Mouse (Mus musculus): ENCODE measurements around the gene Mpig6b. TPM values are rescaled to one million over a fixed set of nuclear protein-coding genes. Genes with fewer than 3 reads are reported as not detected.

Mpig6b gene
- polyA plus RNA-seq, 1 experiment from 2014 or later: 1.0 TPM

DNA sequence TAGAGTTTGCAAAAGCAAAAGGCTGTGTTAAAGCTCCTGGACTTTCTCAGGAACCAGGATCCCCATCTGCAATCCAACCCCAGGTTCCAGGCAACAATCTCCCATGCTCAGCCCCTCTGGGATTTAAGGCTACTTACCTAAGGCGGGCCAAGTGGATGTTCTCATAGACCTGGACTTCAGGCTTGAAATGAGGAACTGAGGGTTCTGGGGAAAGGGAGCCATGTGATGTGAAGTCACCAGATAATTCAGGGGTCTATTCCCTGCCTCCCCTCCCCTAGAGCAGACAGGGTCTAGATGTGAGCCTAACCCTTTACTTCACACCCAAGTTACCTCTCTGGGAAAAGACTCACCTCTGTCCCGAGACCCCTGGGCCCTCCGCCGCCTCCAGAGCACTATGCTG, 14.7 kb upstream of the Mpig6b start:
- Histone ChIP-seq H3K9me3 (no peaks in the 10 kb centered on the region), H3K4me1 (peaks cover 43% of the 10 kb centered on the region), H3K4me3 (no peak overlapping the region), H3K36me3 (no peaks in the 10 kb centered on the region), H3K27ac (no peak overlapping the region), H3K27me3 (ENCODE audit: insufficient read depth, poor library complexity, severe bottlenecking) (peaks cover 11% of the 10 kb centered on the region)
- 78% methylated on average over 4 of the region's 4 CpGs for WGBS
- no peak for DNase-seq (ENCODE audit: low spot score)

DNA sequence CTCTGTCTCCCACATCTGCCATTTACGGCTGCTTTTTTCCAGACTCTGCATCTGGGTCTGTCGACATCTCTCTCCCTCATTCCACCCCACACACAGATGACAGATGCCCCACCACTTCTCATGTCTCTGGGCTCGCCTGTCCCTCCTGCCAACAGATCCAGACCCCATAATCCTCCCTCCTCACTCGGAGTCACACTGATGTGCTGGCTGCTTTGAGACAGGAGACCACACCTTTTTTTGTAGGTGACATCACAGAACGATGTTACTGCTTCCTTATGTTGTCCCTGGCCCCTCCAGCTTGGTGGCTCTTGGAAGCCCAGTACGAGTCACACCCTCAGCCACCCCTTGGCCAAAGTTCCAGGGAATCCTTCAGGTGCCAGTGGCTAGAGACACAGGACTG, 14.3 kb upstream of the Mpig6b start:
- DNase-seq (ENCODE audit: low spot score): no peak
- Histone ChIP-seq H3K27me3 (ENCODE audit: insufficient read depth, poor library complexity, severe bottlenecking) (peaks cover 11% of the 10 kb centered on the region), H3K9me3 (no peaks in the 10 kb centered on the region), H3K36me3 (no peaks in the 10 kb centered on the region), H3K4me3 (peak overlapping the region; percentile 37; the same call in 1 of the 2 replicates), H3K4me1 (peaks cover 43% of the 10 kb centered on the region), H3K27ac (peak overlapping the region; percentile 6; the same call in 1 of the 2 replicates)
- WGBS: 40% methylated on average over 6 of the region's 6 CpGs

DNA sequence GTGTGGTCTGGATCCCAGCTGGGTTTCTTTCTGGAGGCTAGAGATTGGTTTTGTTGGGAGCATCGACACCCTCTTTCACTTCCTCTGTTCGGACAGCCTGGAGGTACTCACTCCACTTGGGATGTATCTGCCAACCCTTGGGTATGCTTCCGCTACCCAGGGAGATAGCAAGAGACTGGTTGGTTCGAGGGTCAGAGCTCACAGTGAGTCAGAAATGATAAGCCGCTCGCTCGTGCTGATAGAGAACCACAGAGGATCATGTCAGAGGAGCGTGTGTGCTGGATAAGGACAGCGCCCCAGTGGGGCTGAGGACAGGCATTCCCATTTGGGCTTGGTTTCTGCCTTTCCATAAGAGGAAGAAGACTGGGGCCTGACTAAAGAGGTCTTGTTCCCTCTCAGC, 13.8 kb upstream of the Mpig6b start:
- DNase-seq (ENCODE audit: low spot score): peak; percentile 86
- WGBS: 11% methylated on average over 9 of the region's 9 CpGs
- Histone ChIP-seq H3K4me3 (peak overlapping the region; percentile 37; the same call in 1 of the 2 replicates), H3K9me3 (no peaks in the 10 kb centered on the region), H3K36me3 (no peaks in the 10 kb centered on the region), H3K4me1 (peaks cover 43% of the 10 kb centered on the region), H3K27me3 (ENCODE audit: insufficient read depth, poor library complexity, severe bottlenecking) (peaks cover 11% of the 10 kb centered on the region), H3K27ac (peak overlapping the region; percentile 6; the same call in 1 of the 2 replicates)

DNA sequence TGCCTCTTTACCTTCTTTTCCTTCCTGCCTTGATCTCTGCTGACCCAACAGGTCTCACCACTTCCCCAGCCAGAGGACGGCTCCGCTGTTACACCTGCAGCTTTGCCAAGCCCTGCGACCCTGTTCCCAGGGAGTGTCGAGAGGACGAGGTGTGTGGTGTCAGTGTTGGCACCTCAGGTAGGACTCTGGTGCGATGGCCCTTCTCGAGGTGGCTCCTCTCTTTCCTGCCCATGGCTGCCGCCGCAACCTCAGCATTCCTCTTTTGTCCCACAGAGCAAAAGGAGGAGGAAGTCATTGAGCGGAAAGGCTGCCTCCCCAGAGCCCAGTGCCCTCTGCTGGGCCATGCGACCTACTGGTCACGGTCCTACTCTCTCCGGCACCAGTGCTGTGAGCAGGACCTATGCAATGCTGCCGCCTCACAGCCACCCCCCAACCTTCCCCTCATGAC, 11.8 kb upstream of the Mpig6b start, which contains the start of gene Ly6g6d:
Gene Ly6g6d, minus strand, starts transcription at position 280 of the 448 bp plus-strand sequence.
- Histone ChIP-seq H3K27me3 (ENCODE audit: insufficient read depth, poor library complexity, severe bottlenecking) (peaks cover 18% of the 10 kb centered on the region), H3K4me3 (peak within 1 kb of the TSS; percentile 52), H3K4me1 (peaks cover 50% of the 10 kb centered on the region), H3K9me3 (no peaks in the 10 kb centered on the region), H3K27ac (peak within 1 kb of the TSS; percentile 78), H3K36me3 (no peaks in the 10 kb centered on the region)
- 16% methylated on average over 14 of the region's 14 CpGs for WGBS
- peak; percentile 84 for DNase-seq (ENCODE audit: low spot score)

- DNase-seq (ENCODE audit: low spot score): no peak
- Histone ChIP-seq H3K36me3 (no peaks in the 10 kb centered on the region), H3K4me3 (peak overlapping the region; percentile 52), H3K27me3 (ENCODE audit: insufficient read depth, poor library complexity, severe bottlenecking) (peaks cover 18% of the 10 kb centered on the region), H3K4me1 (peaks cover 50% of the 10 kb centered on the region), H3K27ac (peak overlapping the region; percentile 78), H3K9me3 (no peaks in the 10 kb centered on the region)
- WGBS: 31% methylated on average over 2 of the region's 2 CpGs
Measured at GRCm38 (mm10) chr17:35077285-35077684, 11.3 kb upstream of the Mpig6b start.

- Histone ChIP-seq H3K27ac (peak within 1 kb of the TSS; percentile 78), H3K4me1 (peaks cover 50% of the 10 kb centered on the region), H3K36me3 (no peaks in the 10 kb centered on the region), H3K27me3 (ENCODE audit: insufficient read depth, poor library complexity, severe bottlenecking) (peaks cover 18% of the 10 kb centered on the region), H3K9me3 (no peaks in the 10 kb centered on the region), H3K4me3 (peak within 1 kb of the TSS; percentile 52)
- no peak for DNase-seq (ENCODE audit: low spot score)
- WGBS: 33% methylated on average over 10 of the region's 10 CpGs
Measured at GRCm38 (mm10) chr17:35076507-35077176, 10.7 kb upstream of the Mpig6b start, which contains the start of gene Ly6g6e. Gene Ly6g6e, plus strand, starts transcription at chr17:35076902.

GRCm38 (mm10) chr17:35074097-35074496, 8.1 kb upstream of the Mpig6b start:
- Histone ChIP-seq H3K9me3 (no peaks in the 10 kb centered on the region), H3K36me3 (no peaks in the 10 kb centered on the region), H3K27ac (0 out of 2 replicates have a peak overlapping the region, but pooled peaks have one; percentile 29), H3K4me3 (0 out of 2 replicates have a peak overlapping the region, but pooled peaks have one; percentile 3), H3K4me1 (peaks cover 34% of the 10 kb centered on the region), H3K27me3 (ENCODE audit: insufficient read depth, poor library complexity, severe bottlenecking) (peaks cover 21% of the 10 kb centered on the region)
- 48% methylated on average over 17 of the region's 17 CpGs for WGBS
- DNase-seq (ENCODE audit: low spot score): no peak

- no peak overlapping the region for H3K4me3 ChIP-seq
- H3K27ac ChIP-seq: no peak overlapping the region
- H3K27me3 ChIP-seq (ENCODE audit: insufficient read depth, poor library complexity, severe bottlenecking): peaks cover 41% of the 10 kb centered on the region
- no peaks in the 10 kb centered on the region for H3K36me3 ChIP-seq
- DNase-seq (ENCODE audit: low spot score): no peak
- H3K9me3 ChIP-seq: no peaks in the 10 kb centered on the region
- peaks cover 15% of the 10 kb centered on the region for H3K4me1 ChIP-seq
- 75% methylated on average over 9 of the region's 9 CpGs for WGBS
Measured at GRCm38 (mm10) chr17:35071454-35071853, 5.5 kb upstream of the Mpig6b start.

DNA sequence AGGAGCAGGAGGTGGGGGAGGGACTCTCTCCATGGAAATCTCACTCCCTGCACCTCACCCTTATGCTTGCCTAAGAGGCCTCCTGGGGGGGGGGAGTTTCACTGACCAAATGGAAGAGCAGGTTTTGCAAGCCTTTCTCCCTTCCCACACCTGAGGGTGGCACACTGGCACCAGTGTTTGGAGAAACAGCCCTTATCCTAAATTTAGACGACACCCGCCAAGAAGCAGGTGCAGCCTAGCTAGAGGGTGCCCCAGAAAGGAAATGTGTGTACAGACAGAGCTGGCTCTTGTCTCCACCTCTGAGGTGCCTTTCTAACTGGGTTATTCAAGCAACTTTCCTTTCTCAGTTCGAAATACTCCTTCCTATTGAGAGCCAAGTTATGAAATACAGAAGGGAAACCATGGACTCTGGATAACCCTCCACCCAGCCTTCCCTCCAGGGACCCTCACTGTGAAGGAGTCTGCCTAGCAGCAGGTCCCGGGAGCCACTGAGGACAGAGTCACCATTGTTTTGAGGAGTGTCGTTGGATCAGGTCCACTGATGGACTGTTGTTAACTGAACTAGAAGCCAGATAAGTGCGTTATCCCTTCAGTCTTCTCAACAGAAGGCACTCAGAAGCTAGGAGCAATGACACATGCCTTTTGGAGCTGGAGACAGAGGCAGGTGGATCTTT, 4.7 kb upstream of the Mpig6b start:
- H3K9me3 ChIP-seq: no peaks in the 10 kb centered on the region
- H3K4me1 ChIP-seq: peaks cover 14% of the 10 kb centered on the region
- H3K36me3 ChIP-seq: no peaks in the 10 kb centered on the region
- peaks cover 49% of the 10 kb centered on the region for H3K27me3 ChIP-seq (ENCODE audit: insufficient read depth, poor library complexity, severe bottlenecking)
- 43% methylated on average over 6 of the region's 6 CpGs for WGBS
- no peak overlapping the region for H3K4me3 ChIP-seq
- no peak overlapping the region for H3K27ac ChIP-seq
- no peak for DNase-seq (ENCODE audit: low spot score)

GRCm38 (mm10) chr17:35068213-35068914, 2.4 kb upstream of the Mpig6b start:
- no peak for DNase-seq (ENCODE audit: low spot score)
- H3K4me1 ChIP-seq: peaks cover 25% of the 10 kb centered on the region
- H3K36me3 ChIP-seq: 0 out of 2 replicates have a peak, but pooled peaks cover under 1% of the 10 kb centered on the region
- no peaks in the 10 kb centered on the region for H3K9me3 ChIP-seq
- peaks cover 64% of the 10 kb centered on the region for H3K27me3 ChIP-seq (ENCODE audit: insufficient read depth, poor library complexity, severe bottlenecking)
- WGBS: 77% methylated on average over 17 of the region's 17 CpGs
- H3K27ac ChIP-seq: no peak overlapping the region
- no peak overlapping the region for H3K4me3 ChIP-seq

GRCm38 (mm10) chr17:35064951-35065947, 735 bp downstream of the Mpig6b start, which contains the start of gene Ly6g6c:
Gene Ly6g6c, plus strand, starts transcription at chr17:35065388.
- H3K9me3 ChIP-seq: no peaks in the 10 kb centered on the region
- peaks cover 33% of the 10 kb centered on the region for H3K4me1 ChIP-seq
- under 1% methylated on average over 48 of the region's 48 CpGs for WGBS
- peak within 1 kb of the TSS; percentile 69 for H3K27ac ChIP-seq
- H3K36me3 ChIP-seq: peaks cover 28% of the 10 kb centered on the region
- peaks cover 69% of the 10 kb centered on the region for H3K27me3 ChIP-seq (ENCODE audit: insufficient read depth, poor library complexity, severe bottlenecking)
- DNase-seq (ENCODE audit: low spot score): no peak
- peak within 1 kb of the TSS; percentile 56 for H3K4me3 ChIP-seq
